Mouse (Mus musculus): ENCODE measurements around the gene Fbxw5. TPM values are rescaled to one million over a fixed set of nuclear protein-coding genes. Genes with fewer than 3 reads are reported as not detected.

The Fbxw5 gene
- polyA plus RNA-seq (2015; fragmentation: Nextera tagmentation; extraction: Ambion mirVana), result 69.5 and 79.7 TPM in 2 replicates

GRCm38 (mm10) chr2:25500576-25501405 is at the start of gene Fbxw5:
Fbxw5 (plus strand) TSS chr2:25500750.
- H3K27me3 ChIP-seq, result no peaks in the 10 kb centered on the region

GRCm38 (mm10) chr2:25450853-25451647 is 49.5 kb upstream of the Fbxw5 start:
- no peak overlapping the region for H3K27ac ChIP-seq
- H3K4me3 ChIP-seq, result no peak overlapping the region
- H3K36me3 ChIP-seq, result peaks cover 11% of the 10 kb centered on the region
- H3K9me3 ChIP-seq, result no peaks in the 10 kb centered on the region
- ATAC-seq (ENCODE audit: low FRiP score, low read depth), result no peak
- no peak overlapping the region for H3K4me2 ChIP-seq (replicated peaks)
- no peaks in the 10 kb centered on the region for H3K4me1 ChIP-seq
- no peak overlapping the region for H3K9ac ChIP-seq
- no peaks in the 10 kb centered on the region for H3K27me3 ChIP-seq
- 83% methylated on average over 8 of the region's 8 CpGs for WGBS

More at GRCm38 (mm10) chr2:25500576-25501405, at the start of gene Fbxw5:
- 1% methylated on average over 36 of the region's 44 CpGs for WGBS
- peak; percentile 88 for ATAC-seq (ENCODE audit: low FRiP score, low read depth)
- Histone ChIP-seq H3K9me3 (no peaks in the 10 kb centered on the region), H3K9ac (peak within 1 kb of the TSS; percentile 89), H3K4me1 (peaks cover 16% of the 10 kb centered on the region), H3K36me3 (peaks cover 37% of the 10 kb centered on the region), H3K27ac (peak within 1 kb of the TSS; percentile 69; the same call in 1 of the 2 replicates), H3K4me2 (replicated peaks) (peak within 1 kb of the TSS; percentile 99), H3K4me3 (peak within 1 kb of the TSS; percentile 80)

GRCm38 (mm10) chr2:25452951-25453350 is 47.6 kb upstream of the Fbxw5 start:
- H3K36me3 ChIP-seq, result peaks cover 3% of the 10 kb centered on the region; the same call in 1 of the 2 replicates
- no peaks in the 10 kb centered on the region for H3K9me3 ChIP-seq
- H3K4me3 ChIP-seq, result no peak overlapping the region
- no peaks in the 10 kb centered on the region for H3K27me3 ChIP-seq
- no peak for ATAC-seq (ENCODE audit: low FRiP score, low read depth)
- no peak overlapping the region for H3K9ac ChIP-seq
- no peak overlapping the region for H3K4me2 ChIP-seq (replicated peaks)
- 31% methylated on average over 1 of the region's 1 CpGs for WGBS
- no peaks in the 10 kb centered on the region for H3K4me1 ChIP-seq
- H3K27ac ChIP-seq, result no peak overlapping the region

DNA sequence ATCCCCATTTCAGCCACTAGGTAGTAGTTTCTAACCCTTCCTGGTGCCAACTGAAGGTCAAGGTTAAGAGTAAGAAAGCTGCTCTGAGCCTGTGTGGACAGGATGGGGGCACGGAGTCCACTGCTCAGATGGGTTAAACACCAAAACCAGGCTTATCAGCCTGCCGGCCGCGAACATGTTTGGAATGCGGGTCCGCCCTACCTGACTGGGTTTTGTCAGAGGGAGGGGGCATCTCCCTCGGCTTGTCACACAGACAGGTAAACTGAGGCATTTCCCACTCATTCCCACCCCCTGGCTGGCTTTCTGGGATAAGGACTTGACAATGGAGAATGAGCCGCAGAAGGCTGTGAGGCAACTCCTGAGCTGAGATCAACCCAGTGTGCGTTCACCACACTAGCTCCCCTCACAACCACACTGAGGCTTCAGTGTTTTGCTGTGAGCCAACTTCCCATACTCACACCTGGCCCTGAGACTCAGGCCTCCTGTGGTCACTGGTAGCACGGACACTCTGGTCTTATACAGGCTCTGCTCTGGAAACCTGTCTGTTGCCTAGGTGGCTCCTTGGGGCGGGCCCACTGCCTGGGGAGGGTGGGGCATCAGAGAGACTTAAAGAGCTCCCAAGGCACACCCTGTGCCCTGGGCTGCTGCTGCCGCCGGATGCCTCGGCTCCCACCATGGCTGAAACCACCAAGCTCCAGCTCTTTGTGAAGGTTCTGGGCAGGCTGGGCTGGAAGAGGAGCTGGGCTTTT is 44.2 kb upstream of the Fbxw5 start, which contains the start of gene Clic3:
TSS of gene Clic3 (plus strand) at position 634 of the 749 bp plus-strand sequence.
- no peaks in the 10 kb centered on the region for H3K27me3 ChIP-seq
- H3K4me2 ChIP-seq (replicated peaks), result no peak within 1 kb of the TSS
- peaks cover 19% of the 10 kb centered on the region for H3K4me1 ChIP-seq
- peaks cover 15% of the 10 kb centered on the region for H3K36me3 ChIP-seq
- no peak within 1 kb of the TSS for H3K27ac ChIP-seq
- no peak within 1 kb of the TSS for H3K9ac ChIP-seq
- H3K9me3 ChIP-seq, result no peaks in the 10 kb centered on the region
- no peak within 1 kb of the TSS for H3K4me3 ChIP-seq
- WGBS, result 57% methylated on average over 14 of the region's 14 CpGs
- no peak for ATAC-seq (ENCODE audit: low FRiP score, low read depth)

DNA sequence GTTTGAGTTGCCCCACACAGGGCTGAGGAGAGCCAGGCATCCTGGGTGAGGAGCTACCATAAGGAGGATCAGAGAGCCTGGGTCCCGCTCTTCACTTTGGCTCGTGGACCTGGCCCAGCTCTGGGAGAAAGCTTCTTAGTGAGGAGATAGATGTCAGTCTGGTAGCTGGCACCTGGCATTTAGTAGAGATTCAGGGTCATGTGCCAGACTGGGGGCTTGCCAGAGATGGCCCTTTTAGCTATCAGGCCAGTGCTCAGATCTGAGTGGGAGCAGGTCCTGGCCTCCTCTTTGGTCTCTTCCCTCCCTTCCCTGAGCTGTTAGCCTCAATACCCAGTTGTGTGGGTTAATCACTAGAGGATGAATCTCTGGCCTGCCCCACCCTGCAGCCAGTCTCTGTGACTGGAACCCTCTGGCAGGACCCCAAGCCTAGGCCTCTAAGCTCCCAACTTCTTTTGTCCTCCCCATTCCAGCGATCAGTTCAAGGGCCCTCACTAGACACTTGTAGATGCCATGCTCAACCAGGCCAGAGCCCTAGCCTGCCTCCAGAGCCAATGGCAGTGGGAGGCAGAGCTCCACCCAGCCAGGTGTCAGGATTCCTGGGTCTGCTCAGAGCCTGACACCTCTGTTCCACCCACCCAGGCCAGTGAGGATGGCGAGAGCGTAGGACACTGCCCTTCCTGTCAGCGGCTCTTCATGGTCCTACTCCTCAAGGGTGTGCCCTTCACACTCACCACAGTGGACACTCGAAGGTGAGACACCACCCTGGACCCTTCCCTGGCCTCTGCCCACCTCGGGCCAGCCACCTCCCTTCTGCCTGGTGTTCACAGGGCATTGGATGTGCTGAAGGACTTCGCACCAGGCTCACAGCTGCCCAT is 43.3 kb upstream of the Fbxw5 start:
- no peak overlapping the region for H3K27ac ChIP-seq
- H3K4me3 ChIP-seq, result no peak overlapping the region
- no peak overlapping the region for H3K4me2 ChIP-seq (replicated peaks)

DNA sequence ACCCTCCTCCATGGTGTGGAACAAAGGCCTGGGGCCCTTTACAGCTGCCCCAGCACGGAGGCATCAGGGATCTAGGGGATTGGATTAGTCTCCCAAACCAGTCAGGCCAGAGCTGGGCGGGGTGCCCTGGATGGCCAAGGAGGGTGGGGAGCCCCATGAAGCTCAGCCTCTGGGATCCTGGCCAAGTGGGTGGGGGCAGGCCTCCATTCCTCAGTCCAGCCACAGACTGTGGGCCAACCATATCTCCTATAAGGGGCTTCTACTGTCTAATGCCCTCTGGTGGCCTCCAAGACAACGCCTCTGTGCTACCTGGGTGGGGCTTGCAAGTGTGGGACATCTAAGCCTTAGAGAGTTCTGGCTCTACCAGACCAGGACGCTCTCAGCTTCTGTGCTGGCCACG is 41.6 kb upstream of the Fbxw5 start:
- peaks cover 15% of the 10 kb centered on the region for H3K36me3 ChIP-seq
- 0 out of 2 replicates have a peak overlapping the region, but pooled peaks have one; percentile 87 for H3K4me2 ChIP-seq (replicated peaks)
- ATAC-seq (ENCODE audit: low FRiP score, low read depth), result no peak
- peaks cover 21% of the 10 kb centered on the region for H3K4me1 ChIP-seq
- H3K9ac ChIP-seq, result no peak overlapping the region
- H3K9me3 ChIP-seq, result no peaks in the 10 kb centered on the region
- H3K27ac ChIP-seq, result no peak overlapping the region
- H3K4me3 ChIP-seq, result no peak overlapping the region
- no peaks in the 10 kb centered on the region for H3K27me3 ChIP-seq
- WGBS, result 73% methylated on average over 5 of the region's 5 CpGs

More for the DNA sequence above, 43.3 kb upstream of the Fbxw5 start:
- no peak for ATAC-seq (ENCODE audit: low FRiP score, low read depth)
- Histone ChIP-seq H3K36me3 (peaks cover 15% of the 10 kb centered on the region), H3K4me1 (peaks cover 21% of the 10 kb centered on the region), H3K27me3 (no peaks in the 10 kb centered on the region), H3K9ac (no peak overlapping the region), H3K9me3 (no peaks in the 10 kb centered on the region)
- 85% methylated on average over 9 of the region's 9 CpGs for WGBS

DNA sequence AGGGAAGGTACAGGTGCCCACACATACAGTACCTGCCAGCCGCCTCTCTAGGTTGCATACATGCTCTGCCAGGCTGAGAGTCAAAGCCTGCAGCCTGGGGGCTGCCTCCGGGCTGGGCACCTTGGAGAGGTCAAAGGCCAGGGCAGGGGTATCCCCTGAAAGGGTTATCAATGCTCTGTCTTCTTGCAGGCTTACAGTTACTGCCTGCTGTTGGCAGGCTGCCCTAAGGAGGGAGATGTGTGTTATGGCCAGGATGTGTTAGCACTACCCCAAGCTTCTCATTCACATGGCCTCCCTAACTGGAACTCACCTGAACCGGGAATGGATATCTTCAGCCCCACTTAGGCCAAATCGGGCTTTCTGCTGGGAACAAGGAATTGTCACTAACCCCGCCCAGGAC is 40.4 kb upstream of the Fbxw5 start:
- 37% methylated on average over 5 of the region's 5 CpGs for WGBS
- peak; percentile 17 for ATAC-seq (ENCODE audit: low FRiP score, low read depth)
- peaks cover 15% of the 10 kb centered on the region for H3K36me3 ChIP-seq

GRCm38 (mm10) chr2:25460551-25461309 is 39.8 kb upstream of the Fbxw5 start, which contains the start of gene Paxx:
Paxx (minus strand) TSS chr2:25461094.
- under 1% methylated on average over 48 of the region's 48 CpGs for WGBS
- no peaks in the 10 kb centered on the region for H3K27me3 ChIP-seq
- H3K9ac ChIP-seq, result peak within 1 kb of the TSS; percentile 77
- H3K4me3 ChIP-seq, result peak within 1 kb of the TSS; percentile 75
- peaks cover 25% of the 10 kb centered on the region for H3K4me1 ChIP-seq
- H3K27ac ChIP-seq, result peak within 1 kb of the TSS; percentile 82
- H3K4me2 ChIP-seq (replicated peaks), result peak within 1 kb of the TSS; percentile 87
- peak; percentile 89 for ATAC-seq (ENCODE audit: low FRiP score, low read depth)
- no peaks in the 10 kb centered on the region for H3K9me3 ChIP-seq
- peaks cover 15% of the 10 kb centered on the region for H3K36me3 ChIP-seq

More for the DNA sequence above, 40.4 kb upstream of the Fbxw5 start:
- peak overlapping the region; percentile 77 for H3K9ac ChIP-seq
- H3K4me1 ChIP-seq, result peaks cover 21% of the 10 kb centered on the region
- H3K27me3 ChIP-seq, result no peaks in the 10 kb centered on the region
- no peaks in the 10 kb centered on the region for H3K9me3 ChIP-seq
- peak overlapping the region; percentile 82 for H3K27ac ChIP-seq
- H3K4me3 ChIP-seq, result peak overlapping the region; percentile 75
- H3K4me2 ChIP-seq (replicated peaks), result peak overlapping the region; percentile 87

GRCm38 (mm10) chr2:25461407-25461806 is 39.1 kb upstream of the Fbxw5 start:
- WGBS, result 29% methylated on average over 3 of the region's 3 CpGs

GRCm38 (mm10) chr2:25463630-25464029 is 36.9 kb upstream of the Fbxw5 start:
- no peak overlapping the region for H3K4me2 ChIP-seq (replicated peaks)
- H3K9me3 ChIP-seq, result no peaks in the 10 kb centered on the region
- no peak for ATAC-seq (ENCODE audit: low FRiP score, low read depth)
- H3K27ac ChIP-seq, result no peak overlapping the region
- 86% methylated on average over 3 of the region's 3 CpGs for whole genome bisulfite sequencing
- H3K36me3 ChIP-seq, result peaks cover 6% of the 10 kb centered on the region
- H3K27me3 ChIP-seq, result no peaks in the 10 kb centered on the region
- peaks cover 28% of the 10 kb centered on the region for H3K4me1 ChIP-seq
- no peak overlapping the region for H3K9ac ChIP-seq
- no peak overlapping the region for H3K4me3 ChIP-seq

More at GRCm38 (mm10) chr2:25461407-25461806, 39.1 kb upstream of the Fbxw5 start:
- H3K9me3 ChIP-seq, result no peaks in the 10 kb centered on the region
- H3K9ac ChIP-seq, result peak overlapping the region; percentile 62
- no peak for ATAC-seq (ENCODE audit: low FRiP score, low read depth)
- H3K27me3 ChIP-seq, result no peaks in the 10 kb centered on the region
- peaks cover 15% of the 10 kb centered on the region for H3K36me3 ChIP-seq
- peak overlapping the region; percentile 82; the same call in 1 of the 2 replicates for H3K27ac ChIP-seq
- H3K4me1 ChIP-seq, result peaks cover 28% of the 10 kb centered on the region
- peak overlapping the region; percentile 87 for H3K4me2 ChIP-seq (replicated peaks)
- H3K4me3 ChIP-seq, result peak overlapping the region; percentile 75

All from limb, embryonic 13.5 days (tissue).